Mouse (Mus musculus): Measurements from ENCODE around the gene Vmn1r126.
"Not testable (repeated sequence)": the region's sequence is repeated elsewhere in the genome, so short reads cannot be mapped to it uniquely, and the experiment has no call there.

The Vmn1r126 gene

GRCm38 (mm10) chr7:21301367-21301766 is at the start of gene Vmn1r126:
Gene Vmn1r126, minus strand, starts transcription at chr7:21301467.
- not testable (repeated sequence) for ATAC-seq (ENCODE audit: insufficient number of reproducible peaks, low FRiP score, low TSS enrichment)

GRCm38 (mm10) chr7:21349073-21349472 is 47.8 kb upstream of the Vmn1r126 start, which contains the start of gene Vmn1r128:
Gene Vmn1r128, plus strand, starts transcription at chr7:21349373.
- not testable (repeated sequence) for ATAC-seq (ENCODE audit: insufficient number of reproducible peaks, low FRiP score, low TSS enrichment)

- ATAC-seq (ENCODE audit: insufficient number of reproducible peaks, low FRiP score, low TSS enrichment), result not testable (repeated sequence)
These were observed 18.5 kb upstream of the Vmn1r126 start, which contains the start of gene Vmn1r127 for GRCm38 (mm10) chr7:21319761-21320160. Gene Vmn1r127, minus strand, starts transcription at chr7:21319861.

- not testable (repeated sequence) for ATAC-seq (ENCODE audit: insufficient number of reproducible peaks, low FRiP score, low TSS enrichment)
These were observed 29.4 kb downstream of the Vmn1r126 start, which contains the start of gene Vmn1r125 for GRCm38 (mm10) chr7:21271879-21272278. Gene Vmn1r125, plus strand, starts transcription at chr7:21272179.

GRCm38 (mm10) chr7:21260517-21260916 is 40.8 kb downstream of the Vmn1r126 start, which contains the start of gene Vmn1r124:
Gene Vmn1r124, minus strand, starts transcription at chr7:21260617.
- ATAC-seq (ENCODE audit: insufficient number of reproducible peaks, low FRiP score, low TSS enrichment), result not testable (repeated sequence)
